Mouse (Mus musculus) G1E (cell line): ENCODE measurements around the gene Nrarp. TPM values are rescaled to one million over a fixed set of nuclear protein-coding genes. Genes with fewer than 3 reads are reported as not detected.

Experiments
- ATAC-seq: 2 replicates; pipeline ENCODE4 v1.8.0; 2016; ENCODE audit warnings: mild to moderate bottlenecking; ENCODE audit not compliant: insufficient number of reproducible peaks, poor library complexity, low FRiP score, severe bottlenecking; ENCODE audit errors: extremely low read depth
- DNase-seq: peaks from one replicate; pipeline ENCODE4 v3.0.0; 2012; ENCODE audit warnings: low spot score
- H3K27me3 ChIP-seq: 2 replicates; pipeline ENCODE4 v1.6.1; 2012; ENCODE audit warnings: mild to moderate bottlenecking, low read length, inconsistent platforms; ENCODE audit not compliant: insufficient read depth
- H3K36me3 ChIP-seq: replicated peaks from 2 replicates; pipeline ENCODE3; 2012; ENCODE audit warnings: mild to moderate bottlenecking, inconsistent platforms
- H3K4me1 ChIP-seq: 2 replicates; pipeline ENCODE4 v1.6.1; 2012; ENCODE audit warnings: low read depth, low read length, inconsistent platforms, mixed read lengths; ENCODE audit not compliant: insufficient read depth
- H3K4me3 ChIP-seq: 2 replicates; pipeline ENCODE4 v1.5.1; 2012; ENCODE audit warnings: low read depth, mild to moderate bottlenecking, inconsistent platforms, low read length, moderate library complexity, mixed read lengths
- H3K9me3 ChIP-seq: replicated peaks from 2 replicates; pipeline ENCODE4 v1.6.1; 2012; ENCODE audit warnings: inconsistent platforms
- CTCF ChIP-seq: IDR thresholded peaks from 2 replicates; pipeline ENCODE4 v1.5.1; 2012; ENCODE audit warnings: low read depth, low read length, inconsistent platforms, mixed read lengths
- GATA1 ChIP-seq: IDR thresholded peaks from 2 replicates; pipeline ENCODE4 v1.6.1; 2012; ENCODE audit warnings: borderline replicate concordance, low read length, inconsistent platforms, mixed read lengths
- GATA2 ChIP-seq: IDR thresholded peaks from 2 replicates; pipeline ENCODE4 v1.6.1; 2012; ENCODE audit warnings: low read depth, low read length, inconsistent platforms, borderline replicate concordance
- POLR2AphosphoS5 ChIP-seq: IDR thresholded peaks from 2 replicates; pipeline ENCODE4 v1.6.1; 2012; ENCODE audit warnings: low read depth, low read length, inconsistent platforms; ENCODE audit not compliant: insufficient replicate concordance
- TAL1 ChIP-seq: conservative IDR thresholded peaks from 2 replicates; pipeline ENCODE4 v1.6.1; 2012; ENCODE audit warnings: low read depth, low read length, inconsistent platforms, mixed read lengths
- polyA plus RNA-seq: library from polyadenylated mRNA; stranded (reverse); fragments of >175 nt; gene quantifications from 2 replicates; pipeline ENCODE4 v1.2.3, GENCODE M21; 2012
- total RNA-seq, 2 experiments: library from RNA; stranded (forward) in 1 of 2; stranded (reverse) in 1 of 2; fragments of 200-1000 nt in 1 of 2; fragments of >200 nt in 1 of 2; fragmentation: Nextera tagmentation in 1 of 2; gene quantifications; 2 replicates each; pipeline ENCODE4 v1.2.3; 2014 to 2017

The Nrarp gene
- total RNA-seq (2014; fragmentation: Nextera tagmentation) (not detected in 2 replicates), total RNA-seq (2017) (0.16 TPM in 1 of 2 replicates, not detected in the other), polyA plus RNA-seq (not detected in 2 replicates)

- peaks cover 95% of the 10 kb centered on the region for H3K27me3 ChIP-seq
- DNase-seq (no peak), ATAC-seq (no peak)
- no peak for TF ChIP-seq TAL1
- TF ChIP-seq GATA1, result no peak
- no peak for TF ChIP-seq GATA2
- no peak for TF ChIP-seq CTCF
- TF ChIP-seq POLR2AphosphoS5, result no peak
- H3K36me3 ChIP-seq, result no peaks in the 10 kb centered on the region
- peak within 1 kb of the TSS; percentile 51 for H3K4me3 ChIP-seq
- peaks cover 12% of the 10 kb centered on the region for H3K9me3 ChIP-seq
- H3K4me1 ChIP-seq, result peaks cover 15% of the 10 kb centered on the region
These were observed at the start of gene Nrarp for GRCm38 (mm10) chr2:25180478-25180903. Gene Nrarp (plus strand): TSS chr2:25180758.

- Histone ChIP-seq H3K36me3 (no peaks in the 10 kb centered on the region), H3K27me3 (peaks cover 34% of the 10 kb centered on the region), H3K9me3 (no peaks in the 10 kb centered on the region), H3K4me1 (peaks cover 25% of the 10 kb centered on the region), H3K4me3 (no peak overlapping the region)
- no peak for ATAC-seq
- no peak for DNase-seq
- TF ChIP-seq GATA2 (no peak), GATA1 (no peak), CTCF (no peak), POLR2AphosphoS5 (no peak), TAL1 (no peak)
These were observed 49.0 kb upstream of the Nrarp start for GRCm38 (mm10) chr2:25131601-25132000.

- no peaks in the 10 kb centered on the region for H3K36me3 ChIP-seq
- TF ChIP-seq GATA2 (no peak), POLR2AphosphoS5 (no peak), TAL1 (no peak), CTCF (no peak), GATA1 (no peak)
- H3K4me1 ChIP-seq, result peaks cover 22% of the 10 kb centered on the region
- H3K4me3 ChIP-seq, result no peak overlapping the region
- no peaks in the 10 kb centered on the region for H3K9me3 ChIP-seq
- peaks cover 16% of the 10 kb centered on the region for H3K27me3 ChIP-seq
- DNase-seq, result no peak
- no peak for ATAC-seq
These were observed 42.7 kb upstream of the Nrarp start for GRCm38 (mm10) chr2:25137832-25138231.

- no peak overlapping the region for H3K4me3 ChIP-seq
- peaks cover 21% of the 10 kb centered on the region for H3K4me1 ChIP-seq
- TF ChIP-seq CTCF, result 0 out of 2 replicates have a peak, but pooled peaks have one; percentile 11
- no peak for TF ChIP-seq TAL1
- H3K36me3 ChIP-seq, result no peaks in the 10 kb centered on the region
- peaks cover 33% of the 10 kb centered on the region for H3K27me3 ChIP-seq
- ATAC-seq (no peak), DNase-seq (no peak)
- no peaks in the 10 kb centered on the region for H3K9me3 ChIP-seq
These were observed 39.4 kb upstream of the Nrarp start for GRCm38 (mm10) chr2:25141185-25141584.

- H3K4me3 ChIP-seq, result no peak overlapping the region
- ATAC-seq, result no peak
- peaks cover 15% of the 10 kb centered on the region for H3K4me1 ChIP-seq
- no peaks in the 10 kb centered on the region for H3K36me3 ChIP-seq
- peaks cover 32% of the 10 kb centered on the region for H3K27me3 ChIP-seq
- DNase-seq, result no peak
- H3K9me3 ChIP-seq, result no peaks in the 10 kb centered on the region
- no peak for TF ChIP-seq GATA1
- TF ChIP-seq GATA2, result no peak
- TF ChIP-seq POLR2AphosphoS5, result no peak
- no peak for TF ChIP-seq TAL1
- TF ChIP-seq CTCF, result no peak
These were observed 38.6 kb upstream of the Nrarp start for GRCm38 (mm10) chr2:25141921-25142320.

GRCm38 (mm10) chr2:25145346-25145745 lies 35.2 kb upstream of the Nrarp start:
- TF ChIP-seq GATA1 (no peak), POLR2AphosphoS5 (no peak), TAL1 (no peak), GATA2 (no peak), CTCF (no peak)
- H3K4me1 ChIP-seq, result peaks cover 8% of the 10 kb centered on the region
- H3K9me3 ChIP-seq, result no peaks in the 10 kb centered on the region
- DNase-seq (no peak), ATAC-seq (no peak)
- no peak overlapping the region for H3K4me3 ChIP-seq
- H3K27me3 ChIP-seq, result peaks cover 61% of the 10 kb centered on the region
- H3K36me3 ChIP-seq, result no peaks in the 10 kb centered on the region
